Mouse (Mus musculus): ENCODE data around the gene Pim1.
"Not testable (repeated sequence)": the region's sequence is repeated elsewhere in the genome, so short reads cannot be mapped to it uniquely, and the experiment has no call there.

Pim1 gene

GRCm38 (mm10) chr17:29493461-29493980 lies 3.0 kb downstream of the Pim1 start:
- in situ Hi-C loops (cut with MboI, MseI) = no loop called here

DNA sequence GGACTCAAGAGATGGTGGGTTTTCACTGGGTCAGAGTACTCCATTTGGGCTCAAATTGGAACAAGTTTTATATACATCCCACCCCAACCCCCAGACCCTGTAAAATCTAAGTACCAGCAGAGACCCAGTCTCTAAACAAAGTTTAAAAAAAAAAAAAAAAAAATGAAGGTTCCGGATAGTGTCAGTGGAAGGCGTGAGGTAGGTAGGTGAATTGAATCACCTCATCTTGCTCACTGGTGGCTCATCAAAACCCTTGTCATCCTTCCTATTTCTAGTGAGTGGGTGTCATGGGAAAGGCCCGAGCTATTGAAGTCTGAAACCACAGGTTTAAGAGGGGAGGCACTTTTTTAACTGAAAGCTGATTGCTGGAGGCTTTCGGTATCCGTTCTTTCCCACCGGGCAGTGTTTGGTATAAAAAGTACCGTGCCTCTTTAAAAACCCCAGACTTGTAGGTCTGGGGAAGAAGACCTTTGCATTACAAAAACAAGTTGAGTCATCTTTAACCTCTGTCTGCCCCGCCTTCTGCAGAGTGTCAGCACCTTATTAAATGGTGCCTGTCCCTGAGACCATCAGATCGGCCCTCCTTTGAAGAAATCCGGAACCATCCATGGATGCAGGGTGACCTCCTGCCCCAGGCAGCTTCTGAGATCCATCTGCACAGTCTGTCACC lies 3.6 kb downstream of the Pim1 start:
- in situ Hi-C loops (cut with MboI, MseI) = no loop called here

GRCm38 (mm10) chr17:29494732-29495076 lies 4.2 kb downstream of the Pim1 start:
- in situ Hi-C loops (cut with MboI, MseI) = no loop called here

- in situ Hi-C loops (cut with MboI, MseI) = no loop called here
These were observed 5.9 kb downstream of the Pim1 start for GRCm38 (mm10) chr17:29496211-29497070.

- in situ Hi-C loops (cut with MboI, MseI) = no loop called here
These were observed 6.5 kb downstream of the Pim1 start for GRCm38 (mm10) chr17:29497071-29497354.

DNA sequence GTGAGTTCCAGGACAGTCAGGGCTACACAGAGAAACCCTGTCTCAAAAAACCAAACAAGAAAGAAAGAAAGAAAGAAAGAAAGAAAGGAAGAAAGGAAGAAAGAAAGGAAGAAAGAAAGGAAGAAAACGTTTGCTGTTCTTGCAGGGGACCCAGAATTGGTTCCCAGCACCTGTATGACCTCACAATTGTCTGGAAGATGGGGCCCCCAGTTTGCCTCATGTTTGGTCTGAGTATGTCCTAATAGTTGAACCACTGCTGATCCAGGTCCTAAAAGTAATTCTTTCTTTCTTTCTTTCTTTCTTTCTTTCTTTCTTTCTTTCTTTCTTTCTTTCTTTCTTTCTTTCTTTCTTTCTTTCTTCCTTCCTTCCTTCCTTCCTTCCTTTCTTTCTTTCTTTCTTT lies 6.9 kb downstream of the Pim1 start:
- in situ Hi-C loops (cut with MboI, MseI) = not testable (repeated sequence)

DNA sequence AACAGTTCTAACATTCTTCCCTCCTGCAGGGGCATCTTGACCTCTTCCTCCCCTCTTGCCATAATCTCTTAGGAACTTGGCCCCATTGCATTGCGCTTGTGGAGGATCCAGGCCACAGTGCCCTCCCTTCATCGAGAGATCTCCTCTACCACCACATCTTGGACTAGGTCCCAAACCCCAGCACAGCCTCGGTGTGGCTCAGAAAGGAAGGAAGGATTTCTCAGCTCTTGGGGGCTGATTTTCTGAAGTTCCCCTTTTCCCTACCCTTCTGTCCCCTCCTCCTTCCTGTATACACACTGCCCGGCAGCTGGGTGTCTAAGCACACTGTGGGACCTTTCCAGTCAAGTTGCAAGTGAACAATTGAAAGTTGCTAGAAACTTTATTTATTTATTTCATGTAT lies 7.5 kb downstream of the Pim1 start:
- in situ Hi-C loops (cut with MboI, MseI) = no loop called here

DNA sequence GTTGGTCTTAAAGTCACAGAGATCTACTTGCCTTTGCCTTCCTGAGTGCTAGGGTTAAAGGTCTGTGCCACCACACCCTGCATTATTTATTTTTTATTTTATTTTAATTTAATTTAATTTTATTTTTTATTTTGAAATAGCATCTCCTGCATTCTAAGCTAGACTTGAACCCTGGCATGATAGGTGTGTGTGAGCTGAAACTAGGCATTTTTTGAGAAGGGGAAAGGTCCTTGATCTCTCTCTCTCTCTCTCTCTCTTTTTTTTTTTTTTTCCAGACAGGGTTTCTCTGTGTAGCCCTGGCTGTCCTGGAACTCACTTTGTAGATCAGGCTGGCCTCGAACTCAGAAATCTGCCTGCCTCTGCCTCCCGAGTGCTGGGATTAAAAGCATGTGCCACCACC lies 8.4 kb downstream of the Pim1 start:
- in situ Hi-C loops (cut with MboI, MseI) = not testable (repeated sequence)

DNA sequence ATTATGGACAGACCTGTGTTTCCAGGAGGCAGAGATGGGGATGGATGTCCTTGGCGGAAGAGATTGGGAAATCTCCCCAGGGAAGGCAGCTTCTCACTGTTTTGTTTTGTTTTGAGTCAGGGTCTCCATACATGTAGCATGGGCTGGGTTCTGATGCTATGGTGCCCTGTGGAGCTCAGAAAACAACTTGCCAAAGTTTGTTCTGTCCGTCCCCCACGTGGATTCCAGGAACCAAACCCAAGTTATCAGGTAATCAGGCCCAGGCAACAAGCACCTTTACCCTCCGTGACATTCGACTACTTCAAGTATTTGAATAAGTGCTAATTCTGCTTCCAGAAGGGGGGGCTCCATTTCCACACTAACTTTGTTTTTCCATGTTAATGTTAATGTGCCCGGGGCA lies 9.0 kb downstream of the Pim1 start:
- in situ Hi-C loops (cut with MboI, MseI) = no loop called here

DNA sequence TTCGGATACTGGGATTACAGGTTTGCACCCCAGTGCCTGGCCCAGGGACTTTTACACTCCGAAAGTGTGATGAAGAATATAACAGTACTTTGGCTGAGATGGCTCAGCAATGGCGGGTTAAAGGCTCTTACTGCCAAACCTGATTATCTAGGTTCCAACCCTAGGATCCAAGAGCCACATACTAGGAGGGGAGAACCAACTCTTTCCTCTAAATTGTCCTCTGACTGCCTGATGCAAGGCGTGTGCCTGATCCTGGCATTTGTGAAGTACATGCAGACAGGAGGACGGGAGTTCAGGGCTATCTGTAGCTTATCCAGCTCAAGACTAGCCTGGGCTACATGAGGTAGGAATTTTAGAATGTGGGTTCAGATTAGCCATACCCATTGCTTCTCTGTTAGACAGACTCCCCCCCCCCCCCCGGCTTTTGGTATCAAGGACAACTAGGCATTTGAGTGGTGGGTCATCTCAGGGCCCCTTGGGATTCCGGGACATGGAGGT lies 9.7 kb downstream of the Pim1 start:
- in situ Hi-C loops (cut with MboI, MseI) = no loop called here

- in situ Hi-C loops (cut with MboI, MseI) = no loop called here
These were observed 10.4 kb downstream of the Pim1 start for GRCm38 (mm10) chr17:29500802-29501469.

- in situ Hi-C loops (cut with MboI, MseI) = no loop called here
These were observed 11.6 kb downstream of the Pim1 start for GRCm38 (mm10) chr17:29502005-29502668.

- in situ Hi-C loops (cut with MboI, MseI) = no loop called here
These were observed 12.4 kb downstream of the Pim1 start for GRCm38 (mm10) chr17:29502669-29503665.

GRCm38 (mm10) chr17:29503700-29504099 lies 13.1 kb downstream of the Pim1 start:
- in situ Hi-C loops (cut with MboI, MseI) = no loop called here

- in situ Hi-C loops (cut with MboI, MseI) = no loop called here
These were observed 18.5 kb downstream of the Pim1 start for GRCm38 (mm10) chr17:29508927-29509608.

DNA sequence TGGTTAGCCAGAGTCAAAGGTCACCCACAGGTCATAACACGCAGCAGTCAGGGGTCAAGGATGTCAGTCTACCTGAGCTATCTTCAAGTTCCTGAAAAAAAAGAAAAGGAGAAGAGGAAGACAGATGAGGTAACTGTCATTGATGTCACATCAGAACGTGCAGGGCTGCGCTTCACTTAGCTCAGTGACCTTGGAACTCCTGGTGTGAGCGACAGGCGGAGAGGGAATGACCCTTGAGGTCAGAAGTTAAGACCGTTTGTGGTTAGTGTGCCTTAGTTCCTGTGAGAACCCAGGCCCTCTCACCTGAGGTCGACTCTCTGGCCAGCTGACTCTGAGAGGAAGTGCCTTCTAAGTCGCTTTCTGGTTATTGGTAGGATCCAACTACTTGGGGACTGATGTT lies 20.1 kb downstream of the Pim1 start:
- in situ Hi-C loops (cut with MboI, MseI) = loop anchor here (5.0 kb wide), 1 partner anchor 248 kb away; the partner anchor contains the start of gene Ppil1

- in situ Hi-C loops (cut with MboI, MseI) = loop anchor here (5.0 kb wide), 1 partner anchor 251 kb away; the partner anchor contains the start of gene Ppil1
These were observed 22.6 kb downstream of the Pim1 start for GRCm38 (mm10) chr17:29513044-29513730.

DNA sequence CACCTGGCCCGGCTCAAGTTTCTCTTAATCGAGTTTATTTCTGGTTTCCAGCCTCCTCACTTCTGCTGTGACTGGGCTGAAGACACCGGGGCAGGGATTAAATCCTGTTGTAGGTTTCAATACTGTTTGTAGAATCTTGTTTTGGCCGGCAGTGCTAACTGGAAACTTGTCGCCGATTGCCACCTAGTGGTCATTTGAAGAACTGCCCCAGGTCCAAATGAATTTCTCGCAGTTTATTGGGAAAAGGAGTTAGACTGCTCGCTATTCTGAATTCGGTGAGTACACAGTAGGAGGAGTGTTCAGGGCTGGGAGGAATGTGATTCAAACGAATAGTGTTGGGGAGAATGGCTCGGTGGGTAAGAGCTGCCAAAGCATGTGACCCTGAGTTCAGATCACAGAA lies 23.9 kb downstream of the Pim1 start:
- in situ Hi-C loops (cut with MboI, MseI) = loop anchor here (5.0 kb wide), 1 partner anchor 252 kb away; the partner anchor contains the start of gene Ppil1

- in situ Hi-C loops (cut with MboI, MseI) = loop anchor here (5.0 kb wide), 1 partner anchor 146 kb away; no protein-coding TSS in a partner anchor
These were observed 28.1 kb downstream of the Pim1 start for GRCm38 (mm10) chr17:29518665-29519064.

Data from regulatory T cell (primary cell).